Mouse (Mus musculus): ENCODE results near the gene Zfp512.
A peak's percentile ranks its signal among the peaks of the same experiment; 100 is the strongest.
"Not testable (repeated sequence)": the region's sequence is repeated elsewhere in the genome, so short reads cannot be mapped to it uniquely, and the experiment has no call there.

Gene Zfp512

DNA sequence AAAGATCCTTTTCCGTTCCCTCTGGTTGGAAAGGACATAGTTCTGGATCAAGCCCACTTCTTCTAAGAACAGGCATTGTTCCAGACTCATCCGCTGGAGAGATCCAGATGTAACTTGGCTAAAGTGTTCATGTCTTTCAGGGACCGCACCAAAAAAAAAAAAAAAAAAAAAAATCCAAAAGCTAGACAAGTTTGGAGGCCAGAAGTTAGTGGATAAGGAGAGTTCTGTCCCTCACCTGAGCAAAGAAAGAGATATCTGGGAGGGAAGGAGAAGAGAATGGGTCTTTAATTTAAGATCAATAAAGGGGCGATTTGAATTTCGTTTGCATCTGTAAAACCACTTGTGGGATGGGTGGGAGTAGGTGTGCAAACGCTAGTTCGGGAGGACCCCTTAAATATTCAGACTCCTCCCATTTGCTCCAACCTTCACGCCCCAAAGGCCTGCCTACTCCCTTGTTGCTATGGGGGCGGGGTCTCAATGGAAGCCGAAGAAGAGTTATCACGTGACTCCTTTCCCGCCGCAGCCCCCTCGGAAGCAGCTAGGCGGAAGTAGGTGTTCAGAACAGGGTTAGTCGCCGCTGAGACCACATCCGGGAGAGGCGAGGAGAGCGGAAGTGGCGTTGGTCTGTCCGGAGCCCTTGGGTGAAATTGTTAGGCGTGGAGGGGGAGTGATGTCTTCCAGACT, at the start of gene Zfp512:
Zfp512 (plus strand) TSS at position 554 of the 684 bp plus-strand sequence.
- peak; percentile 99 for DNase-seq (ENCODE audit: low read depth)

DNA sequence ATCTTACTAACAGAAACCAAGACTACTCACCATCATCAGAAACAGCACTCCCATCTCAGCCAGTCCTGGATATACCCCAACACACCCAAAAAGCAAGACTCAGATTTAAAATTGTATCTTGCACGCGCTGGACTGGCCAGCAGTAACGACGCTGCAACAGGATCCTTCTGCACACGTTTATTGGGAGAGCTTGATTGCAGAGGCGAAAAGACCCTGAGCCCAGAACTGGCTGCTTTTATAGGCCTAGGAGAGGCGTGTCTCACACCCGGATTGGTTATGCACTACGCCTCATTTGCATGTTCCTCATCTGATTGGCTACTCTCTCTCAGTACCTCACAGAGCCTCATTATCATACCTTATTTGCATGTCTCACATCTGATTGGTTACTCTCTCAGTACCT, 17.5 kb upstream of the Zfp512 start:
- not testable (repeated sequence) for DNase-seq (ENCODE audit: low read depth)

DNA sequence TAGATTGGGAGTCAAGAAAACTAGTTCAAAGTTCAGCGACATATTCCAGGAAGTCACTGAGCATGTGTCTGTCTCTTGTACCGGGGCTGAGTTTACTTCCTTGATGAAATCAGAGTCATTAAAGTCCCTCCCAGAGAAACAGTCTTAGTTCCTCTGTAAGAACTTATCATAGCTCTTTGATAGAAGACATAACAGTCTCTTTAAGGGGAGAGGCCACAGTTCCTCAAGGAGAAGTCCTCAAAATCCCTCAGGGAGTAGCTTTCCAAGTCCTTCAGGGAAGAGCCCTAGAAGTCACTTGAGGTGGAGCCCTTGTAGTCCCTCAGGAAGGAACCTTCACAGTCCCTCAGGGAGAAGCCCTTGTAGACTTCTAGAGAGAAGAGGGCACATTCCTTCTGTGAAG, 895 bp upstream of the Zfp512 start:
- DNase-seq (ENCODE audit: low read depth) = peak; percentile 43

DNA sequence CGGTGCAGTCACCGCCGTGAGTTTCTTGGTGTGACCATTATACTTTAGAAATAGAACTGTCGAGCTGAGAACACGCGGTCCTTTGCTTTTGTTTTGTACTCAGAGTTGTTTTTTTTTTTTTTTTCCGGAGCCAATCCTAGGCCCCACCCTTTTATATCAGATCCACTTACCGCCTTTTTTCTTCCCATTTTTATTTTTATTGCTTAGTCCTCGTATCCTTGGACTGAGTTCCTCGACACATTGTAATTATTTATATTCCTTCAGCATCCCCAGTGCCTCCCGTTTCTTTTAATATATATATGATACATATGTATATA, 289 bp downstream of the Zfp512 start:
- DNase-seq (ENCODE audit: low read depth) = no peak

DNA sequence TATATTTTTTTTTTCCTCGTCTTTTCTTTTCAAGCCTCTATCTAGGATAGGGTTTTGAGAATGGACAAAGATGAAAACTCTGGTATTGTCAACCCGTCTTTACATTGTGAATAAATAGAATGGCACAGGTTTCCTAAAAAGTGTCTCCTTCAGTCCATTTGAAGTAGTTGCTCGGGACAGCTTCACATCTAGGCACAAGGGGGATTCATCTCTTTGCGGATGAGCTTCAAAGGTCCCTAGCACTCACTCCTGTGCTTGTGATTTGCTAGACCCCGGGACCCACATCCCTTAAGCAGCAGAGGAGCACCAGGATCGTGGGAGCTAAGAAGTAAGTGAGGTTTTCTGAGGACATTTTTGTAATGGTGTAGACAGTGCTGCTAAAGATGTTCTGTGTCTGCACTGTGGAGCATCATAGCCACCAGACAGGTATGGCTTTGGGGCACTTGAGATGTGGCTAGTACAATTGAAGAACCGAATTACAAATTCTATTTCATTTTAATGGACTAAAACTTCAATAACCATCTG, 717 bp downstream of the Zfp512 start:
- DNase-seq (ENCODE audit: low read depth) = peak; percentile 27

DNA sequence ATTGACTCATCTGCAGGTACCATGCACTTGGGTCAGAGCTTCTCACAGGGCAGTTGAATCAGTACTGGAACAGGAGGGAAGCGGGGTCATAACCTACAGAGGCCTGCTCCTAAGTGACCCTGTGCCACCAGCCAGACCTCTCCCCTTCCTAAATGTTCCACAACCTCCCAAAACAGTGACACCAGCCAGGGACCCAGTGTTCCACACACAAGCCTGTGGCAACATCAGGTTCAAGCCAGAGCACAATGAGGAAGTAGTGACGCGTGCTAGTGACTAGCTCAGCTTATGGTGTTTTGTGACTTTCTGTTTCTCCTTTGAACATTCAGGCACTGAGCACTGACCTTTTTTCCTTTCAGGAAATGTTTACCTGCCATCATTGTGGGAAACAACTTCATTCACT, 15.6 kb downstream of the Zfp512 start:
- peak; percentile 40 for DNase-seq (ENCODE audit: low read depth)

DNA sequence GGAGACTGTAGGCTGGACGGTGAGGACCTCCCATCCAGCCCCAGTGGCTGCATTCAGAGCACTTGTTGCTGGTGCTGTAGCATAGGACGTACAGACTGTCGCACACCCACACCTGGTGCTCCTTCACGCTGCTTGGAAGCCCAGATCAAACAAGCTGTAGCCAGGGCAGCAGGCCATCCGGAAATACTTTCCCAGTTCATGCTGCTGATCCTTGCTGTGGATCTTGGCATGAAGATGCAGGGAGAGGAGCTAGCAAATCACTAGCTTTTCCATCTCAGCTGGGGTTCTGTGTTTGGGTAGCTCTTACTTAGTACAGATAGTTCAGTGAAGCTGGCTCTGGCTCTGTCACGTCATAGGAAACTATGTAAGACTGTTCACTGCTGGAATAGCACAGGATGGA, 17.5 kb downstream of the Zfp512 start:
- DNase-seq (ENCODE audit: low read depth) = no peak

DNA sequence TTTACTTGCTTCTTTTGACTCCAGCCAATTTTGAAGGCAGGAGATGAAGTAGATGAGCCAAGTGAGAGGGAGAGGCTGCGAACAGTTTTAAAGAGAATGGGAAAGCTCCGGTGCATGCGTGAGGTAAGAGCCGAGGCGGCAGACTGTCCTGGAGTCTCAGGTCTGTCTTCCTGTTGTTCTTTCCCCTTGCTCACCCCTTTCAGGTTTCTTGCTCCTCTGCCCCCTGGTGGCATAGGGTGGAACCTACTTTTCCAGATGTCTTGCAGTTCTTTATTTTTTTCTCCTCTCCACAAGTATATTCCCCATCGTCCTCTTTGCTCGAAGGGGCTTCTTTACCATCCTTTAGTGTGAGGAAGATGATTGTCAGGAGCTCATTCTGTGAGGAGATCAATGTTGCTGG, 18.1 kb downstream of the Zfp512 start:
- DNase-seq (ENCODE audit: low read depth) = peak; percentile 67

DNA sequence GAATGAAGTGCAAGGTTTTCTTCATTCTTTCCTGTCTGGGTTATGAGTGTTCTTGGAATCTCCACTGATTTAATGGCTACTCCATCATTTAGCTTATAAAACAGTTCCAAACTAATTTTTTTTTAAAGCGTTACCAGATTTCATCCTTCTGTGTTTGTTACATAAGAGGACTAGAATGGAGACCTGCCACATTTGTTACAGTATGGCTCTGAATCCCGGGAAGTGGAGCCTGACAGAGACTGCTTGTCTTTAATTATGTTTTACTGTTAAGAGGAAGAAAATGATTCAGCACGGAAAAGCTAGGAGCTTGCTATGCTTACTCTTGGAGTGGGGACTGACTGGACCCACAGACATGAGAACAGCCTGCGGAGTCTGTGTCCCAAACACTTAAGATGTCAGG, 28.3 kb downstream of the Zfp512 start:
- DNase-seq (ENCODE audit: low read depth) = no peak

DNA sequence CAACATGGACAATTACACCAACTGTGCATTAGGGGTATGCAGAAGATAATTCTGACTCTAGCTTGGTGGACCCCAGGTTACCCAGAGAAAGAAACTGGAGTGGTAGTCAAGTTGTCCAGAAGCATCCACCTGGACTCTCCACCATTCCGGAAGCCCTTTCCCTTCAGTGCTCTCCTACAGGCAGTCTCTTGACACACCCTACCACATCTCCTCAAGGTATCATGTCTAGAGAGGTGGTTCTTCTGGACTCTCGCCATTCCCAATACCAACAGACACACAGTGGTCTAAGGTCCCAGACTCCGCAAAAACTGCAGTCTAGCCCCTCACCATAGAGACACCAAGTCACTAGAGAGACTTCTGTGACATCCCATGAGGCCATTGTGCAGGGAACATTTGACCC, 33.2 kb downstream of the Zfp512 start, which contains the start of gene 4930548H24Rik:
4930548H24Rik (plus strand) TSS at position 301 of the 400 bp plus-strand sequence.
- no peak for DNase-seq (ENCODE audit: low read depth)

DNA sequence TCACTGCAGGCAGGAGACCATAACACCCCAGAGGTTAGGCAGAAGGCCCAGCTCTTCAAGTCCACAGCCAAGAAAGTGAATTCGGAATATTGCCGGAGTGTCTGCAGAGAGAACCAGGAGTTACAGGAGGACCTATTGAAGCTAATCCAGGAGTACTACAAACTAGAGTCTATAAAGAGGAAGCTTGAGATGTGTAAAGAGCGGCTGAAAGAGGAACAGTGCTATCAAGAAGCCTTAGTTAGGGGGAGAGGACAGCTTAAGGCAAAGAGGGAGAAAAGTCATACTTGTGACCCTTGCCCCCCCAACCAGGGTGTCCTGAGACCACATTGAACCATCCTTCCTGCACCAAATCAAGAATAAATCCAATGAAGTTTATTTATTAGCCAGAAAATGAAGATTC, 35.7 kb downstream of the Zfp512 start:
- DNase-seq (ENCODE audit: low read depth) = no peak

DNA sequence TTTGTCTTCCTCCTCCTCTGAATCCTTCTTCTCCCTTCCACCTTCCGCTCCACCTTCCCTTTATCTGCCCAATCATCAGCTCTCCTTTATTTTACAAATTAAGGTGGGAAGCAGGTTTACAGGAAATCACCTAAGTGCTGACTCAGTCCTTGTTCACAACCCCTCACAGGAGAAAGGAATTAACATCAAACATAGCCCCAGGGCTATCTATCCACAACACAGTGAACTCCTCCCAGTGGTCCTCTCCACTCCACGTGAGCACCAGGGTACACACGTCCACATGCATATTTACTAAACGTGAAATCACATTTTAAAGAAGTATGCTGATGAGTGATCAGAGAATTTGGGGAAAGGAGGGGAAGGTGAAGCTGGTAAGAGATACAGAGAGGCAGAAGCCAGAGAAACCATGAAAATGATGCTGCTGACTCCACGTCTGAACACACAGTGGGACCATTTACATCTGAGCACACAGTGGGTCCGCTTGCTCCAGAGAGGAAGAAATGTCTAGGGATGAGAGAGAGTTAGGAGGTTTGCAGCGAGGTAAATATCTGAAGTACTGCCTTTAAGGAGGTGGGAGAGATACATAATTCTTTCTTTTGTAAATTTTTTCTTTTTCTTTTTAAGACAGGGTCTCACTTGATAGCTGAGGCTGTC, 37.0 kb downstream of the Zfp512 start:
- no peak for DNase-seq (ENCODE audit: low read depth)

DNA sequence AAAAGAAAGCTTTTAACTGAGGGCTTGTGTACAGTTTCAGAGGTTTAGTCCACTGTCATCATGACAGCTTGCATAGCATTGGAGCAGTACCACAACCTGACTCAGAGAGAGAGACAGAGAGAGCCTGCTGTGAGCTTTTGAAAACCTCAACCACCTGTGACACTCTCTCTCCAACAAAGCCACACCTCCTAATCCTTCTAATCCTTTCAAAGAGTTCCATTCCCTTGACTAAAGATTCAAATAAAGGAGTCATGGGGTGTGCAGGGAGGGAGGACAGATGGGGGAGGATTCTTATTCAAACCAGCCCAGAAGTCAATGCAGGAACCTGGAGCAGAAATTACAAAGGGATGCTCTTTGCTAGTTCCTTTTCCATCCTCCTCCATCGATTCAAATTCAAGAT, 39.8 kb downstream of the Zfp512 start:
- no peak for DNase-seq (ENCODE audit: low read depth)

DNA sequence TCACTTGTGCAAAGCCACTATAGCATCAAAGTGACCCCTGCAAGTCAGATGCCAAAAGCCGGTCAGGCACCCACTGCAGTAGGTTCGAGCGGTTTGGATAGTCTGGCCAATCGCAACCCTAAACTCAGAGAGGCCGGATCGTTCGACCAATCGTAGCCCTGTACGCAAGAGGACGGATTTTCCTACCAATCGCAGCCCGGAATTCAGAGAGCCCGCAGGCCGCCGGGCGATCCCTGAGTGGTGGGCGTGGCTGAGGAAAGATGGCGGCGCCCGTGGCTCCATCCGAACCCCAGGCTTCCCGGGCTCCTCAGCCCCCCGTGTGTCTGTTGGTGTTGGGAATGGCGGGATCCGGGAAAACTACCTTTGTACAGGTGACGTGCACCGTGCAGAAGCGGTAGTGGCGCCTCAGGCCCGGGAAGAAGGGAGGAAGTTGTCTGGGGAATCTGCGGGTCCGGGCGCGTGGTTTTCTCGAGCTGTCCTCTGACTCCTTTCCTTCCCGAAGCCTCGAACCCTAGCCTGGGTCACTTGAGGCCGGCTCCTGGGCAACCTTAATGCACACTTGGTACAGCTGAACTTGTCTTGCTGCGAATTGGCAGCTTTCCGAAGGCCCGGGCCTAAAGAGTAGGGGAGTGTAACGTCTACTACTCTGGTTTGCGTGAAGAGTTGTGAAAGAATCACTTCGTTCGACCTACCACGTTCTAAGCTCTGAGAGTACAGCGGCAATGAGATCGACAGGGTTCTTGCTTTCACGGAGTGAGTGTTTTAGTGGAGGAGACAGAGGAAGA, 42.5 kb downstream of the Zfp512 start, which contains the start of gene Gpn1:
Gpn1 (plus strand) TSS at position 229 of the 785 bp plus-strand sequence.
- peak; percentile 94 for DNase-seq (ENCODE audit: low read depth)

DNA sequence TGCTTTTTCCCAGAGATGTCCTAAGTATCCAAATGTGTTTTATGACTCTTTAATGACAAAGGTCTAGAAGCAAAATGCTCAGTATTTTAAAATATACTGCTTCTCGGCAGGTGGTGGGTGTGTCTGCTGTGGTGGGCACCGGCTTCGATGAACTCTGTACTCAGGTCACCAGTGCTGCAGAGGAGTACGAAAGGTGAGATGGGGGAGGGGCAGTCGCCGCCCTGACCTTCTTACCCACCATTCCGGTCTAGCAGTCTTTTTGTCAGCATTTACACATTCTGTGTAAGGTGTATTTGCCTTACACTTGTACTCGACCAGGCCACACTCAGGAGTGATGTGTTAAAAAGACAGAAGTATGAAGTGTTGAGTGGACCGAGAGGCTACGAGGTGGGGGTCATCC, 52.6 kb downstream of the Zfp512 start:
- no peak for DNase-seq (ENCODE audit: low read depth)

DNA sequence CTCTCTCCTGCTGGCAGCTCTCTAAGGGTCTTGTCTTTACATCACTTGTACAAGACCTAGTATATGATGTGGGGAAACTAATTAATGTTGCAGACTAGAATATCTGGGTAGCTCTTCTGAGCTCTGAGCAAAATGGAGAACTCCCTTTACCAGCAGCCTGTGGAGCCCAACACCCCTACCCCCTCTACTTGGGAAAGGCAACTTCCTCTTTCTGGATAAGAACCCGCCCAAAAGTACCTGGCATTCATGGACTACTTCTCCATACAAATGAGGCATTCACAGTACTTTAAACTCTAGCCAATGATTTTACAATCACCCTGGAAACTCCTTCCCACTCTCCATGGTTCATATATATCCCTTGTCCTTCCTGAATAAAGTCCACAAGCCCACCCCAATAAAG, 60.2 kb downstream of the Zfp512 start:
- DNase-seq (ENCODE audit: low read depth) = peak; percentile 39

DNA sequence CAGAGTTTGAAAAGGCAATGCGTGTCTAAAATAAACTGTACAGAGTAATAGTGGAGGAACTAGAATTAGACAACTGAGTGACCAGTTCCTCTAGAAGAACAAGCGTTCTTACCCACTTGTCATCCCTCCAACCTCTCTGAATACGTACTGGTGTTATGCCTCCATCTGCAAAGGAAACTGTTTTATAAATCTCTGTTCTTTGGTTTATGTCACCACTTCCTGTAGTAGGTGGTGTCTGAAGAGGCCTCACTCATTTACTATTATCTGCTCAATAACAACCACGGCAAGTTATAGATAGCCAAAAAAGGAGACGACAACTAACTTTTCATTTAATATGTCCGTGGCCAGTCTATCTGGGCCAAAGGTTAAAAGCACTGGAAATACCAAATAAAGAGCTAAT, 68.3 kb downstream of the Zfp512 start:
- DNase-seq (ENCODE audit: low read depth) = no peak

DNA sequence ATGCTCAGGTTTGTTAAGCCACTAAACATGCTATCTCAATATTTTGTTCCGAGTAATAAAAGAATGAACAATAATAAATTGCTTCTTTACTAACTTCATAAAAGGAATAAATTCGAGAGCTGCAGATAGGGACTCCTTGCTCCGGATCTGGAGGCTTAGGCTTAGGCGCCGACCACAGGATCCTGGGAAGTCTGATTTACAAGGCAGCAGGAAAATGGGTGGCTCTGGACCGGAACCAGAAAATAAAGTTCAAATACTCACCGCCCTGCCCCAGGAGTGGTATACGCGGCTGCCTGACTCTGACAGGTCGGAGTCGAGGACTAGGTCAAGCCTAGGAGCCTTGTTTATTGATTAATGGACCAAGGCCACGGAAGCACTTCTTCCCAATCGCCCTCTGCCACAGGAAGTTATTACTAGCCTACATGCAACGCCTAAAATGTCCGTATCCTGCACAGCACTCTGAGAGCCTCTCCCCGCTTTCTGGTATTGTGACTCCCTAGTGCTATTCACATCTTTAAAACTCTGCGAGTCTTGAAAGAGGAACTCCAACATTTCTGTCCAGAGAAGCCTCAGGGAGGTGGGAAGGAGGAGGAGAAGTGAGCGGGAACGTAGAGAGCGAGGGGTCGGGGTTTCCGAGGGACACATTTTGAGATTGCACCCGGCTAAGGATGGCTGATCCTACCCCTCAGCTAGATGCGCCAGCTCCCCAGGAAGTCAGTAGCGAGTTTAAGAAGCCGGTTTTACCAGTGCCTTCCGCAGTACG, 74.3 kb downstream of the Zfp512 start, which contains the start of gene Slc4a1ap:
Slc4a1ap (plus strand) TSS at position 642 of the 763 bp plus-strand sequence.
- peak; percentile 91 for DNase-seq (ENCODE audit: low read depth)

DNA sequence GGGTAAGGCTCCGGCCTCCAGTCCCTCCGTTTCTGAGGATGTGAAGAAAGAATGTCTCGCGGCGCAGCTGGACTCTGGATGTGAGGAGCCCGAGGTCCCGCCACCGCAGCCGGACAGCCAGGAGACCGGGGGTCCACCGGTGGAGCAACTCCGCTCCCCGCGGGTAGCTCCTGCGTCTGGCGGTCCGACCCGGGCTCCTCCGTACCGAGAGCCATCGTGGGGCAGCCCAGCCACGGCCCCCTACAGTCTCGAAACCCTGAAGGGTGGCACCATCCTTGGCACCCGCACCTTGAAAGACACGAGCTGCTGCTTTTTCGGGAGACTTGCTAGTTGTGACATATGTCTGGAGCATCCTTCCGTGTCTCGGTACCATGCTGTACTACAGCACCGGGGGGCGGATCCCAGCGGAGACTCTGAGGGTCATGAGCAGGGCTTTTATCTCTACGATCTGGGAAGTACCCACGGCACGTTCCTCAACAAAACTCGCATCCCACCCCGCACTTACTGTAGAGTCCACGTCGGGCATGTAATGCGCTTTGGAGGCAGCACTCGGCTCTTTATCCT, 75.0 kb downstream of the Zfp512 start:
- DNase-seq (ENCODE audit: low read depth) = peak; percentile 10

DNA sequence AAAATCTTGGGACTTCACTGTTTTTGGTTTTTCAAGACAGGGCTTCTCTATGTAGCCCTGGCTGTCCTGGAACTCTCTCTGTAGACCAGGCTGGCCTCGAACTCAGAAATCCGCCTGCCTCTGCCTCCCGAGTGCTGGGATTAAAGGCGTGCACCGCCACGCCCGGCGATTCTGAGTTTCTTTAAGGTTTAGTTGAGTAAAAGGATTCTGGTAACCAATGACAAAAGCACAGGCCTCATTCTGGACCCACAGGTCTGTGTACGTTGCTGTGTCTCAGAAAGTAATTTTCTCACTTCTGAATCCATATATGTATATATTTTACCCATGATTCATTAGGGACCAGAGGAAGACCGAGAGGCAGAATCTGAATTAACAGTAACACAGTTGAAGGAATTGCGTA, 75.5 kb downstream of the Zfp512 start, which contains the start of gene Supt7l:
Supt7l (minus strand) TSS at position 101 of the 400 bp plus-strand sequence.
- peak; percentile 10 for DNase-seq (ENCODE audit: low read depth)

DNA sequence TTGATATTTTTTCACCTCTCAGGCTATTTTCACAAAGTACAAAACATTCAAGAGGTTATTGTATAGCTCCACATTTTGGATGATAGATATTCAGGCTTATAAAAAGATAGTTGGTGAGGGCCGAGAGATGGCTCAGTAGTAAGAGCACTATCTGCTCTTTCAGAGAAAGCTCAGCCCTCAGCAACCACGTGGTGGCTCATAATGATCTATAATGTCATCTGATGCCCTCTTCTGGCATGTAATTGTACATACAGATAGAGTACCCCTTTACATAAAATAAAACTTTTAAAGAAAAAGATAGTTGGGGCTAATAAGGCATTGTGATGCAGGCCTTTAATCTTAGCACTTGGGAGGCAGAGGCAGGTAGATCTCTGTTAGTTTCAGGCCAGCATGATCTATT, 76.3 kb downstream of the Zfp512 start:
- peak; percentile 71 for DNase-seq (ENCODE audit: low read depth)

All from 416B (cell line).